Mouse (Mus musculus): ENCODE measurements at regions not wholly inside any gene's neighbourhood (a gene's known extent, or its start where the extent isn't known, plus 50 kb on each side); places are given as distances from the start of the nearest gene placed in this dataset.

GRCm38 (mm10) chr16:20794721-20795120 lies 60.4 kb upstream of the Thpo start:
- ATAC-seq, result no peak
- Histone ChIP-seq H3K4me2 (ENCODE audit: low read depth, low read length) (no peak overlapping the region), H3K9ac (ENCODE audit: low read depth, low read length) (no peak overlapping the region), H3K27me3 (replicated peaks; ENCODE audit: control insufficient read depth, insufficient read depth, low read length) (no peaks in the 10 kb centered on the region), H3K9me3 (ENCODE audit: control insufficient read depth, low read length) (no peaks in the 10 kb centered on the region), H3K4me1 (ENCODE audit: control insufficient read depth, insufficient read depth, low read length) (no peaks in the 10 kb centered on the region), H3K36me3 (ENCODE audit: control insufficient read depth, insufficient read depth, low read length) (no peaks in the 10 kb centered on the region), H3K4me3 (ENCODE audit: low read length) (no peak overlapping the region), H3K27ac (ENCODE audit: low read length) (no peak overlapping the region)
- WGBS, result 71% methylated on average over 1 of the region's 1 CpGs
